Mouse (Mus musculus) small intestine, adult 2 months (tissue): Measurements from ENCODE around the gene Maml2.

Experiments
- CTCF ChIP-seq: fragments of 200-500 bp; IDR thresholded peaks from 2 replicates; pipeline ENCODE4 v1.5.1; 2012; ENCODE audit warnings: low read depth, mild to moderate bottlenecking, control low read depth, inconsistent platforms, low read length, moderate library complexity, mixed read lengths; ENCODE audit not compliant: insufficient replicate concordance, insufficient read length; ENCODE audit errors: extremely low read depth
- POLR2A ChIP-seq: fragments of 200-500 bp; IDR thresholded peaks from 2 replicates; pipeline ENCODE4 v1.6.1; 2012; ENCODE audit warnings: low read depth, mild to moderate bottlenecking, control low read depth, inconsistent platforms, low read length, moderate library complexity

DNA sequence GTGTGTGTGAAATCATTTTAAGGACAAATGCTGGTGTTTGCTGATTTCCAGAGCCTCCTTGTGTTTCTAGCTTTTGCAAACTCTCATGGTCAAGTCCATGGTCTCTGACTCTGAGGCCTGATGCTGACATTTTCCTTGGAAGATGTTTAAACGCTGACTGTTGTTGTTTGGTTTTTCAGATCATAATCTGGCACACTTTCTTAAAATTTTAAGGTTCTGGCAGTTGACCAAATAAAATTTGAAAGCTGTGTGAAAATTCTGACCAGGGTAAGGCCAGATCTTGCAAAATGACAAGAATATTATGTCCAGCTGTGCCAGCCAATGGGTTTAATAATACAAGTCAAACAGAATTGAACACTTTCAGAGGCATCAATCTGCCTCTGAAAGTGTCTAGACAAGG lies 157.5 kb downstream of the Maml2 start:
- TF ChIP-seq CTCF (no peak), POLR2A (no peak)
